Mouse (Mus musculus): Measurements from ENCODE around the gene Gm10181. TPM values are rescaled to one million over a fixed set of nuclear protein-coding genes. Genes with fewer than 3 reads are reported as not detected.

Gm10181 gene
- total and polyA plus RNA-seq, 2 experiments from 2014 or later, result not detected

DNA sequence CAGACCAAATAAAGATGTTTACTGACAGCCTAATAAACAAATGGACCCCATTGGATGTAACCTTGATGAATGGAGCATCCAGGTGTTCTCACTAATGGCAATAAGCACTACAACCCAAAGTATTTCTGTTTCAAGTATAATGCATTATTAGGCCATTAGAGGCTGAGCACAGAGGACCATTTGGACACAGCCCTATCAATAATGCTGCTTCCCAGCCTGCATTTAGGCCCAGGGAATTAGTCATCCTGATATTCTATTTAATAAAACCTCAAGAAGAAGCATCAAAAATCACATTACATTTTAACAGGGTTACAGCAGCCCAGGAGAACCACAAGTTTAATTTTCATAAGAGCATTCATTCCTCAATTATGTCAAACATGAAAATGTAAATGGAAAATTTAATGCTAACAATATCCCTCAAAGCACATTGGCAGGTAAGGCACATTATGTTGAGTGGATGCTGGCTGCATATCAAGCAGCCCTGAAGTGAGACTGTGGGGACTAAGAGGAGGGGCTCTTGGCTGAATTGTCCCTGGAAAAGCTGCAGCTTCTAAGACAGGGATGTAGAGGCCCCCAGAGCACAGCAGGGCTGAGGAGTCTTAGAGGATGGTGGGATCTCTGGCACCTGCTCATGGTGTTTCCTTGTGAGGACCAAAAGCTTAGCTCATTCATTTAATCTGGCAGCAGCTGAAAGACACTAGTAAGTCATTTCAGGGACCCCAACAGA, 33.4 kb upstream of the Gm10181 start:
- no peaks in the 10 kb centered on the region for H3K4me1 ChIP-seq (ENCODE audit: insufficient read depth)
- no peak overlapping the region for H3K27ac ChIP-seq (ENCODE audit: low read depth, low read length)
- no peak overlapping the region for H3K4me3 ChIP-seq (ENCODE audit: low read depth, low read length)
- ATAC-seq, result peak; percentile 47
- no peak overlapping the region for H3K4me2 ChIP-seq (ENCODE audit: low read depth)
- no peak overlapping the region for H3K9ac ChIP-seq
- no peaks in the 10 kb centered on the region for H3K27me3 ChIP-seq (ENCODE audit: insufficient read depth, low read length)
- DNase-seq, result no peak
- no peaks in the 10 kb centered on the region for H3K36me3 ChIP-seq (ENCODE audit: insufficient read depth)
- TF ChIP-seq CTCF (IDR thresholded peaks at IDR 0.05; ENCODE audit: low read depth), result no peak
- H3K9me3 ChIP-seq (ENCODE audit: low read length), result no peaks in the 10 kb centered on the region

DNA sequence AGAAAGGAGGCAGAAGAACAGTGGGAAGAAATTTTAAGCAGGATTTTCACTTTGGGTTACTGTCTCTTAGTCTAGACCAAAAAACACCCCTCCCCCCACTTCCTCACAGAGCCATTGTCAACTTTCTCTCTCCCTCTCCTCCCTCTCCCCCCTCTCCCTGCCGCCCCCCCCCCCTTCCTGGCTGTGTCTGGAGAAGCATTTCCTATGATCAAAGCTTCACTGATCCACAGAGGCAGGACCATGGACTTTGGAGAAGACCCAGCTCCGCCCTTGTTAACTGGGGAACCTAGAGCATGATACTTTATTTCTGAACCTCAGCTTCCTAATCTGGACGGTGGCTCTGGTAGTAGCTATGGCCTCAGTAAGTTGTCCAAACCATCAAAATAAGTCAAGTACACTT, 30.5 kb upstream of the Gm10181 start:
- Histone ChIP-seq H3K9ac (no peak overlapping the region), H3K4me2 (ENCODE audit: low read depth) (no peak overlapping the region), H3K9me3 (ENCODE audit: low read length) (peaks cover 4% of the 10 kb centered on the region; the same call in 1 of the 2 replicates), H3K4me1 (ENCODE audit: insufficient read depth) (no peaks in the 10 kb centered on the region), H3K27me3 (ENCODE audit: insufficient read depth, low read length) (no peaks in the 10 kb centered on the region), H3K36me3 (ENCODE audit: insufficient read depth) (no peaks in the 10 kb centered on the region), H3K4me3 (ENCODE audit: low read depth, low read length) (no peak overlapping the region), H3K27ac (ENCODE audit: low read depth, low read length) (no peak overlapping the region)
- no peak for TF ChIP-seq CTCF (IDR thresholded peaks at IDR 0.05; ENCODE audit: low read depth)
- DNase-seq, result no peak
- WGBS, result 75% methylated on average over 2 of the region's 3 CpGs
- ATAC-seq, result no peak

- H3K4me3 ChIP-seq (ENCODE audit: low read depth, low read length), result no peak overlapping the region
- H3K9ac ChIP-seq, result no peak overlapping the region
- no peaks in the 10 kb centered on the region for H3K27me3 ChIP-seq (ENCODE audit: insufficient read depth, low read length)
- WGBS, result 88% methylated on average over 1 of the region's 1 CpGs
- H3K27ac ChIP-seq (ENCODE audit: low read depth, low read length), result no peak overlapping the region
- TF ChIP-seq CTCF (IDR thresholded peaks at IDR 0.05; ENCODE audit: low read depth), result no peak
- no peaks in the 10 kb centered on the region for H3K9me3 ChIP-seq (ENCODE audit: low read length)
- H3K36me3 ChIP-seq (ENCODE audit: insufficient read depth), result no peaks in the 10 kb centered on the region
- H3K4me2 ChIP-seq (ENCODE audit: low read depth), result no peak overlapping the region
- ATAC-seq (no peak), DNase-seq (no peak)
- H3K4me1 ChIP-seq (ENCODE audit: insufficient read depth), result no peaks in the 10 kb centered on the region
Observed at GRCm38 (mm10) chr9:25072666-25073065, 16.6 kb upstream of the Gm10181 start.

DNA sequence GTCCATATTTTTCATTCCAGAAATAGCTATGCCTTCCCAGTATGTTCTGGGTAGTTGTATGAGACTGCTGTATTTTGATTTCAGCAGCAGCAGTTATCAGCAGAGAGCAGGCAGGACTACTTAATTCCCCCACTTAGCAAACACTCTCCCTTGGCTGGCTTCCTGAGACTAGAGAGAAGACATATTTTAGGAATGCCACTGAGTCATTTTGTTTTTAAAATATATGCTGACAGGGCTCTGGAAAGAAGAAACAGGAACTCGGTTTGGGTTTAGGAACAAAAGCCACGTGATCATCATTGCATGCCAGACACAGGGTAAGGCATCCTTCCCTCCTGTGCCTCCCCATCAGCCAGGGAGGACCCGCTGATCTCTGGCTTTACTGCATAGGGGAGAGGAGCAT, 13.2 kb upstream of the Gm10181 start:
- H3K4me1 ChIP-seq (ENCODE audit: insufficient read depth), result no peaks in the 10 kb centered on the region
- TF ChIP-seq CTCF (IDR thresholded peaks at IDR 0.05; ENCODE audit: low read depth), result no peak
- no peak overlapping the region for H3K27ac ChIP-seq (ENCODE audit: low read depth, low read length)
- no peaks in the 10 kb centered on the region for H3K36me3 ChIP-seq (ENCODE audit: insufficient read depth)
- no peak overlapping the region for H3K9ac ChIP-seq
- H3K4me3 ChIP-seq (ENCODE audit: low read depth, low read length), result no peak overlapping the region
- H3K9me3 ChIP-seq (ENCODE audit: low read length), result no peaks in the 10 kb centered on the region
- DNase-seq, result no peak
- ATAC-seq, result no peak
- no peaks in the 10 kb centered on the region for H3K27me3 ChIP-seq (ENCODE audit: insufficient read depth, low read length)
- H3K4me2 ChIP-seq (ENCODE audit: low read depth), result no peak overlapping the region
- WGBS, result 60% methylated on average over 3 of the region's 3 CpGs

- Histone ChIP-seq H3K4me2 (ENCODE audit: low read depth) (no peak overlapping the region), H3K27me3 (ENCODE audit: insufficient read depth, low read length) (no peaks in the 10 kb centered on the region), H3K4me1 (ENCODE audit: insufficient read depth) (no peaks in the 10 kb centered on the region), H3K36me3 (ENCODE audit: insufficient read depth) (no peaks in the 10 kb centered on the region), H3K9me3 (ENCODE audit: low read length) (no peaks in the 10 kb centered on the region), H3K4me3 (ENCODE audit: low read depth, low read length) (no peak overlapping the region), H3K9ac (no peak overlapping the region), H3K27ac (ENCODE audit: low read depth, low read length) (no peak overlapping the region)
- 87% methylated on average over 1 of the region's 1 CpGs for WGBS
- ATAC-seq (no peak), DNase-seq (no peak)
- TF ChIP-seq CTCF (IDR thresholded peaks at IDR 0.05; ENCODE audit: low read depth), result no peak
Observed at GRCm38 (mm10) chr9:25076505-25076904, 12.7 kb upstream of the Gm10181 start.

- ATAC-seq, result no peak
- Histone ChIP-seq H3K36me3 (ENCODE audit: insufficient read depth) (no peaks in the 10 kb centered on the region), H3K4me2 (ENCODE audit: low read depth) (no peak overlapping the region), H3K4me1 (ENCODE audit: insufficient read depth) (no peaks in the 10 kb centered on the region), H3K9ac (no peak overlapping the region), H3K27ac (ENCODE audit: low read depth, low read length) (no peak overlapping the region), H3K4me3 (ENCODE audit: low read depth, low read length) (no peak overlapping the region), H3K9me3 (ENCODE audit: low read length) (no peaks in the 10 kb centered on the region), H3K27me3 (ENCODE audit: insufficient read depth, low read length) (no peaks in the 10 kb centered on the region)
- no peak for TF ChIP-seq CTCF (IDR thresholded peaks at IDR 0.05; ENCODE audit: low read depth)
- no peak for DNase-seq
- WGBS, result 91% methylated on average over 1 of the region's 1 CpGs
Observed at GRCm38 (mm10) chr9:25090853-25091252, 1.6 kb downstream of the Gm10181 start.

DNA sequence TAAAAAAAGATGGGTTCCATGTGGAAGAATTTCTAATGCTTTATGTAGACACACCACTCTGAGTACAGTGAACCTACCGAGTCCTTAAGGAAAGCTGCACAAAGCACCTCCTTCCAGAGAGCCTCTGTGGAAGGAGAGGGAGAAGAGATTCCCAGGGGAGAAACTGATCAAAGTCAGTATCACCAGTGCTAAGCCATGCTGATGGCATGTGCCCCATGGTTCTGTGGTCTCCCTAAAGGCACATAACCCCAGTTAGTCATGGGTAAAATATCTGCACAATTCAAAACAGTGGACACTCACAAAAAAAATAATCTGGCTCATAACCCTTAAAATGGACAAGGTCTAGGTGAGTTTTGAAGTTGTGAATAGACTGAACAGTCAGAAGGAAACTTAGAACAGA, 13.7 kb downstream of the Gm10181 start:
- Histone ChIP-seq H3K27ac (ENCODE audit: low read depth, low read length) (no peak overlapping the region), H3K9ac (no peak overlapping the region), H3K4me3 (ENCODE audit: low read depth, low read length) (no peak overlapping the region), H3K36me3 (ENCODE audit: insufficient read depth) (peaks cover 27% of the 10 kb centered on the region), H3K4me1 (ENCODE audit: insufficient read depth) (no peaks in the 10 kb centered on the region), H3K4me2 (ENCODE audit: low read depth) (no peak overlapping the region), H3K9me3 (ENCODE audit: low read length) (0 out of 2 replicates have a peak, but pooled peaks cover 5% of the 10 kb centered on the region), H3K27me3 (ENCODE audit: insufficient read depth, low read length) (no peaks in the 10 kb centered on the region)
- WGBS, result 97% methylated on average over 1 of the region's 1 CpGs
- no peak for ATAC-seq
- DNase-seq, result no peak
- TF ChIP-seq CTCF (IDR thresholded peaks at IDR 0.05; ENCODE audit: low read depth), result no peak

Data from forebrain, postnatal 0 days (tissue).